ENCODE assay signal across 8 mouse cellular contexts in genomic region chr16:87393813-87394548, GRCm38 (mm10). TPM values are rescaled to one million over a fixed set of nuclear protein-coding genes. Genes with fewer than 3 reads are reported as not detected.
A peak's percentile ranks its signal among the peaks of the same experiment; 100 is the strongest.
DNase-seq lines count a peak whose midpoint lies in the region; ATAC-seq and TF ChIP-seq lines count a peak whose summit lies in the region.

No protein-coding gene starts in this region.

- 52% methylated on average over 16 of the region's 16 CpGs for WGBS in bone marrow, adult 2 months
- WGBS in embryonic facial prominence, embryonic 14.5 days: 48% methylated on average over 16 of the region's 16 CpGs
- WGBS in midbrain, embryonic 13.5 days: 55% methylated on average over 16 of the region's 16 CpGs

- H3K36me3 ChIP-seq in embryonic facial prominence, embryonic 14.5 days (ENCODE audit: control insufficient read depth, insufficient read depth, low read length): peaks cover 63% of the 10 kb centered on the region
- peaks cover 65% of the 10 kb centered on the region for H3K36me3 ChIP-seq in midbrain, embryonic 13.5 days

- no peak overlapping the region for H3K27ac ChIP-seq in bone marrow, adult 2 months (ENCODE audit: control insufficient read depth, insufficient read depth, low read depth, low read length, poor library complexity)
- no peak overlapping the region for H3K27ac ChIP-seq in embryonic facial prominence, embryonic 14.5 days (replicated peaks; ENCODE audit: low read depth, low read length)
- no peak overlapping the region for H3K27ac ChIP-seq in midbrain, embryonic 13.5 days

- DNase-seq in CD4-positive helper T cell, adult 2 months (ENCODE audit: low read depth, low spot score): peak; percentile 58
- peak; percentile 83 for DNase-seq in embryonic facial prominence, embryonic 14.5 days (ENCODE audit: low spot score)
- peak; percentile 48 for DNase-seq in heart, adult 8-10 months (ENCODE audit: low spot score)
- DNase-seq in kidney, adult 18-20 months: peak; percentile 58
- DNase-seq in left cerebral cortex, postnatal 4 days: peak; percentile 52
- peak; percentile 23 to 33 for DNase-seq in spleen, postnatal 36 days (ENCODE audit: low spot score in 2 of 2)

- no peak for TF ChIP-seq POLR2A in bone marrow, adult 2 months (IDR thresholded peaks at IDR 0.05; ENCODE audit: borderline replicate concordance, control insufficient read depth, low read depth, low read length)

- H3K4me1 ChIP-seq in bone marrow, adult 2 months (ENCODE audit: control insufficient read depth, insufficient read depth, low read length): no peaks in the 10 kb centered on the region
- H3K4me1 ChIP-seq in embryonic facial prominence, embryonic 14.5 days (ENCODE audit: control insufficient read depth, insufficient read depth, low read length): no peaks in the 10 kb centered on the region
- no peaks in the 10 kb centered on the region for H3K4me1 ChIP-seq in midbrain, embryonic 13.5 days (replicated peaks)

- no peak overlapping the region for H3K9ac ChIP-seq in embryonic facial prominence, embryonic 14.5 days (ENCODE audit: low read depth, low read length)
- no peak overlapping the region for H3K9ac ChIP-seq in midbrain, embryonic 13.5 days (replicated peaks)

- no peak overlapping the region for H3K4me3 ChIP-seq in bone marrow, adult 2 months (replicated peaks; ENCODE audit: control insufficient read depth, low read depth, low read length)
- no peak overlapping the region for H3K4me3 ChIP-seq in embryonic facial prominence, embryonic 14.5 days (ENCODE audit: low read depth, low read length)
- H3K4me3 ChIP-seq in midbrain, embryonic 13.5 days (replicated peaks): no peak overlapping the region

- H3K27me3 ChIP-seq in embryonic facial prominence, embryonic 14.5 days (replicated peaks; ENCODE audit: control insufficient read depth, insufficient read depth, low read length): no peaks in the 10 kb centered on the region
- H3K27me3 ChIP-seq in midbrain, embryonic 13.5 days: no peaks in the 10 kb centered on the region

- intact Hi-C loops in left cerebral cortex, postnatal 4 days (cut with DNase I): loop anchor here (10.0 kb wide), 1 partner anchor 1589 kb away; the partner anchor contains the start of gene Adamts1

- TF ChIP-seq CTCF in bone marrow, adult 2 months (IDR thresholded peaks at IDR 0.05; ENCODE audit: control insufficient read depth, insufficient read depth, low read length): peak; percentile 47; the same call in 1 of the 2 replicates

- ATAC-seq in embryonic facial prominence, embryonic 14.5 days (ENCODE audit: low read depth): peak; percentile 81
- peak; percentile 84 for ATAC-seq in midbrain, embryonic 13.5 days

- no peaks in the 10 kb centered on the region for H3K9me3 ChIP-seq in embryonic facial prominence, embryonic 14.5 days (ENCODE audit: control insufficient read depth, low read length)
- H3K9me3 ChIP-seq in midbrain, embryonic 13.5 days: no peaks in the 10 kb centered on the region

- H3K4me2 ChIP-seq in embryonic facial prominence, embryonic 14.5 days (ENCODE audit: low read depth, low read length): no peak overlapping the region
- H3K4me2 ChIP-seq in midbrain, embryonic 13.5 days (replicated peaks): no peak overlapping the region

RNA-seq across cellular contexts. Expression of gene Ltn1, which starts 38.4 kb away (rescaled TPM):
- polyA plus RNA-seq in bone marrow, adult 2 months (2011; ENCODE audit: insufficient read depth, insufficient read length, low replicate concordance, missing spikeins): 4.3 and 6.9 TPM in 2 replicates
- 26.8 and 30.8 TPM in 2 replicates for polyA plus RNA-seq in embryonic facial prominence, embryonic 14.5 days (2014; fragmentation: Nextera tagmentation; extraction: Ambion mirVana)
- total RNA-seq in heart, adult 8-10 months (2022): 10 to 100 TPM; 20.4 to 22.8 (median 21.1) TPM
- 10 to 100 TPM; 42.1 to 44.1 TPM for total RNA-seq in left cerebral cortex, postnatal 4 days (2021)
- polyA plus RNA-seq in midbrain, embryonic 13.5 days (2015; fragmentation: Nextera tagmentation; extraction: Ambion mirVana): 28.2 and 29.1 TPM in 2 replicates

RNA-seq across cellular contexts. Expression of gene N6amt1, which starts 40.0 kb away (rescaled TPM):
- polyA plus RNA-seq in bone marrow, adult 2 months (2011; ENCODE audit: insufficient read depth, insufficient read length, low replicate concordance, missing spikeins): 8.3 and 9.9 TPM in 2 replicates
- 15.8 and 21.4 TPM in 2 replicates for polyA plus RNA-seq in embryonic facial prominence, embryonic 14.5 days (2014; fragmentation: Nextera tagmentation; extraction: Ambion mirVana)
- 10 to 100 TPM; 20.0 to 21.2 (median 20.4) TPM for total RNA-seq in heart, adult 8-10 months (2022)
- 10 to 100 TPM; 16.7 to 19.1 TPM for total RNA-seq in left cerebral cortex, postnatal 4 days (2021)
- 20.4 and 21.5 TPM in 2 replicates for polyA plus RNA-seq in midbrain, embryonic 13.5 days (2015; fragmentation: Nextera tagmentation; extraction: Ambion mirVana)

RNA-seq across cellular contexts. Expression of gene Rwdd2b, which starts 46.4 kb away (rescaled TPM):
- polyA plus RNA-seq in bone marrow, adult 2 months (2011; ENCODE audit: insufficient read depth, insufficient read length, low replicate concordance, missing spikeins): 2.4 and 2.5 TPM in 2 replicates
- 8.1 and 9.1 TPM in 2 replicates for polyA plus RNA-seq in embryonic facial prominence, embryonic 14.5 days (2014; fragmentation: Nextera tagmentation; extraction: Ambion mirVana)
- 1 to 10 TPM; 4.9 to 6.4 (median 5.5) TPM for total RNA-seq in heart, adult 8-10 months (2022)
- 10 to 100 TPM; 12.4 to 12.5 TPM for total RNA-seq in left cerebral cortex, postnatal 4 days (2021)
- polyA plus RNA-seq in midbrain, embryonic 13.5 days (2015; fragmentation: Nextera tagmentation; extraction: Ambion mirVana): 13.4 and 13.8 TPM in 2 replicates

Comparison
In these comparisons a context has a peak if more than half of its experiments do, and no peak if none do; other contexts are left out.
1. DNase-seq: peak in every context shown above with its lines; median percentile 83 in embryonic facial prominence, embryonic 14.5 days; 58 in CD4-positive helper T cell, adult 2 months; 58 in kidney, adult 18-20 months; 52 in left cerebral cortex, postnatal 4 days; 48 in heart, adult 8-10 months; 28 in spleen, postnatal 36 days.